Mouse (Mus musculus): ENCODE measurements around the gene Prss47.

Prss47 gene

DNA sequence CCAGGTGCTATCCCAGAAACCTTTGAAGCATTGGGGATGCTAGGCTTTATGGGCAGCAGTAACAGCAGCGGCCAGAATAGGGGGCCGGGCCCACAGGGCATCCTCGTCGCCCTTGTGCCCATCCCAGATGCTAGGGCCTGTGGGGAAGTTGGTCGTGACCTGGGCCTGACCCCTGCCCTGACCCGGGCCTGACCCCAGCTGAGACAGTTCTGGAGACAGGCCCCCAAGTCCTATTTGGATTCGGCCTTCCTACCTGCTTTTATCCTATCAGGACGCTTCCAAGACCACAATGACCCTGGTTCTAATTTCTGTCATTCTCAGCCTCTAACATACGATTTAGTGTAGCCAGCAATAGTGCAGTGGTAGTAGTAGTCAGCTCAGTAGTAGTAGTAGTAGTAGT is at the start of gene Prss47:
Prss47 (minus strand) TSS at position 101 of the 400 bp plus-strand sequence.
- DNase-seq, result no peak

DNA sequence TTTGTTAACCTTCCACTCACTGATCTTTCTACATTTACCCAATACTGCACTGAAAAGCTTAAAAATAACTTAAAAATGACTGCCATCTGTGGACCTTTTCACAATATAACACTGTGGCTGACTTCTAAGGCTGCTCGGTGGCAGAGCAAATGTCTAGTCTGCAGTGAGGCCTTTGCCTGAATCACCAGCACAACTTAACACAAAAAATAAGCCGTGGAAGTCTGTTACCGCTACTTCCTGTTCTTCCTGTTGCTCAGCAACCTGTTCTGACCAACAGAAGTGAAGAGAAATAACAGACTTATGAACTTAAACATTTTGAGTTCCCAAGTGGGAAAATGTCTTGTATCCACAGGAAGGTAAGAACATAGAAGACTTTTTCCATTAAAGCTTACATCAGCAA is 48.7 kb upstream of the Prss47 start:
- no peak for DNase-seq

DNA sequence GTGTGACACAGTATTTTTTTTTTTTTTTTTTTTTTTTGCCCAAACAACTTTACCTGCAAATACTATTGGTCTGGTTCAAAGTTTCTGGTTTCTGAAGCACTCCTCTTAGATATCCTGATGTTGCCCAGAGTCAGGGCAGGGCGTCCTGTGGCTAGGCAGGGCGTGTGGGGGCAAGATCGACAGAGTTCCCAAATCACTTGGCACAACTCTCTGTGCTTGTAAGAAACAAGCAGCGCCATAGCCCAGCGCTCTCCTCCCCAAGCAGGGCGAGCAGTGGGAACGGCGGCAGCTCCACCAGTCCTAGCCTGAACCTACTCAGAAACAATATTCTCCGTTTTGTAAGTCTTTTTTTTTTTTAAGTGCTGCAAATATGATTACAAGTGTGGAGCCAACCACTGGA is 48.1 kb upstream of the Prss47 start:
- no peak for DNase-seq

DNA sequence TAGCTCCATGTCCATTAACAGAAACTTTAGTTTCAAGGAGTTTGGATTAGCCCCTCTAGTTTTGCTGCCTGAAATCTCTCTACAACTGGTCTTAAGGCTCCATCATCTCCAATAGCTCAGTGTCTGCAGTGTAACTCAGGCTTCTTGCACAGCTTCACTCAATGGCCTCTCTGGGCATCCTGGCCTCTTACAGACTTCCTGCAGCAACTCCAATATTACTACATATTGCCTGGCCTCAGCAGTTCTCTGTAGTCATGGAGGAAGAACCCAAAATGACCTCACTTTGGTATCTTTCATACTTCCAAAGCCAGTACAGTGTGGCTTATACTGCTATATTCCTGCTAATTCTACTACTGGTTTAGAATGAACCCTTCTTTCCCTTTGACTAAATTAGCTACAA is 44.5 kb upstream of the Prss47 start:
- DNase-seq, result no peak

DNA sequence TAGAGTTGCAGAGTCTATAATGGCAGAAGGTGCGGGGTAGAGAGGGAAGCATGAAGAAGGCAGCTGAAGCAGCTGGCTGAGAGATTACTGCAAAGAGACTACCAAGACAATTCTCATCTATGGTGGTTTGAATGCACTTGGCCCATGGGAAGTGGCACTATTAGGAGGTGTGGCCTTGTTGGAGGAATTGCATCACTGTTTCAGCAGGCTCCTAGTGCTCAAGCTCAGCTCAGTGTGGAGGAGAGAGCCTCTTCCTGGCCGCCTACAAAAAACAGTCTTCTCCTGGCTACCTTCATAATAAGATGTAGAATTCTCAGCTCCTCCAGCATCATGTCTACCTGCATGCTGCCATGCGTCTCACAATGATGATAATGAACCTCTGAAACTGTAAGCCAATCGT is 43.4 kb upstream of the Prss47 start:
- DNase-seq, result no peak

GRCm38 (mm10) chr13:65069969-65070368 is 17.4 kb upstream of the Prss47 start:
- DNase-seq, result no peak

DNA sequence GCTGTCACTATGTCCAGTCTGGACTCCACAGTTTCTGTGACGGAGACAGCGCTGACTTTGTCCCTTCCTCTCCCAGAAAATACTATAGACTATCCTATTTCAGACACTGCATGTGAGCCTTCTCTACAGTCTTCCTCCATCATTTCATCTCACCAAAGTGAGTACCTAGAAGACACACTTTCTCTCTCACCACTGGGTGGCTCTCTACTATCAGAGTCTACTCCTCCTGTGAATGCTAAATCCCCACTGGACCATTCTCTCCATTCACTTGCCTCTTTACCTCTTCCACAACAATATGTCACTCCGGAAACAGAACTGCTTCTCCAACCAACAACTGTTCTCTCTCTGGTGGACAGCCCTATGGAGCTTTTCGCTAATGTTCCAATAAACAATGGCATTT is 17.5 kb downstream of the Prss47 start:
- DNase-seq, result peak; percentile 4

DNA sequence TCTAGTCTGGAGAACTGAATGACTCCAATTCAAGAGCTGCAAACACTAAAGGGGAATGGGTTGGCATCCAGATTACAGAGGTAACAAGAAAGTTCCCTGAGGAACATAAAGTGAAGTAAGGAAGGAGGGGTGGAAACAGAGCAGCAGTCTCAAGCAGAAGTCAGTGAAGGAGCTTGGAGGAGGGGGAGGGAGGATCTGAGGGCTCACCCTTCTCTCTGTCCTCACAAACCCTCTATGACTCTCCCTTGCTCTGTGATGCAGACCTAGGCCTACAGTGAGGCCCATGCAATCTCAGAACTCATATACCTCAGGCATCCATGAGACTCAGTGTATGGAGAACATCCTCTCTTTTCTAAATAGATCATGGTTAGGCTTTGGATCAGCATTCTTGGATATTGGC is 19.8 kb downstream of the Prss47 start, which contains the start of gene Spata31d1c:
Spata31d1c (plus strand) TSS at position 301 of the 400 bp plus-strand sequence.
- DNase-seq, result no peak

DNA sequence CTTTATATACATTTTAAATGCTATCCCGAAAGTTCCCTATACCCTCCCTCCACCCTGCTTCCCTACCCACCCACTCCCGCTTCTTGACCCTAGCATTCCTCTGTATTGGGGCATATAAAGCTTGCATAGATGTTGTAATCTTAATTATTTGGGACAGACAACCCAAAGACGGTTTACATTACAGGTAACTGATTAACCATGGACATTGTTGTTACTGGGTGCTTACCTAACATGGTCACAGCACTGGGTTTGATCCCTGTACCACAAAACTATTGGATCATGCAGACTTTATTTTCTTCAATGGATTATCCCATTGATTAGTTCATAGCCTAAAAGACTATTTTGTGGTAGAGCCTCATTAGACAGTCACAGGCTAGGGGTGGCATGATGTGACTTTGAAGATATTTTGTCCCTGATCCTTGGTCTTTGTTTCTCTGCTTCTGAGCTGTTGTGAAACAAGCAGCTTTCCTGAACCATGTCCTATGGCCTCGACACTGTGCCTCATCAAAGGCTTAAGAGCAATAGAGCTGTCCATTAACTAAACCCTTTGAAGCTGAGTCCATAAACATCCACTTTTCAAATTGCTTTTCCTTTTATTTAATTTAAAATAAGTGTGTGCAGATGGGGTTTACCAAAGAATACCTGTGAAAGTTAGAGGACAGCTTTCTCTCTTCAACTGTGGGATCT is 41.4 kb downstream of the Prss47 start:
- DNase-seq, result no peak

DNA sequence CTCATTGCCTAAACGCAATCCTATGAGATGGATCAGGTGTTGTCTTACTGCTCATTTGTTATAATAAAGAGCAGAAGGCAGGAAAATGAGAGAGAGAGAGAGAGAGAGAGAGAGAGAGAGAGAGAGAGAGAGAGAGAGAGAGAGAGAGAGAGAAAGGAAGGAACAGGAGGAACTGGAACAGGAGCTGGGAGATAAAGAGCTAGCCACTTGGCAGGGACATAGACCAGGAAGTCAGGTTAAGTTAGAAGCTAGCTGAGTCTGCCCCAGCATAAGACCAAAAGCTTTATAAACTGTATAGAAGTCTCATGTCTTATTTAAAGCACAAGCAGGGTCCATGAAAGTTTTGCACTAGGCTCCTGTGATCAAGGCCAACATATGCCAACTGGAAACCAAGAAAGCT is 44.6 kb downstream of the Prss47 start:
- no peak for DNase-seq

- no peak for DNase-seq
Observed at GRCm38 (mm10) chr13:65006760-65007159, 45.8 kb downstream of the Prss47 start.

- DNase-seq, result no peak
Observed at GRCm38 (mm10) chr13:65005414-65005813, 47.1 kb downstream of the Prss47 start.

Measured in kidney, postnatal 10 days (tissue).